Mouse (Mus musculus): ENCODE measurements around the gene Rimklb.
A peak's percentile ranks its signal among the peaks of the same experiment; 100 is the strongest.
"Not testable (repeated sequence)": the region's sequence is repeated elsewhere in the genome, so short reads cannot be mapped to it uniquely, and the experiment has no call there.

Rimklb gene

DNA sequence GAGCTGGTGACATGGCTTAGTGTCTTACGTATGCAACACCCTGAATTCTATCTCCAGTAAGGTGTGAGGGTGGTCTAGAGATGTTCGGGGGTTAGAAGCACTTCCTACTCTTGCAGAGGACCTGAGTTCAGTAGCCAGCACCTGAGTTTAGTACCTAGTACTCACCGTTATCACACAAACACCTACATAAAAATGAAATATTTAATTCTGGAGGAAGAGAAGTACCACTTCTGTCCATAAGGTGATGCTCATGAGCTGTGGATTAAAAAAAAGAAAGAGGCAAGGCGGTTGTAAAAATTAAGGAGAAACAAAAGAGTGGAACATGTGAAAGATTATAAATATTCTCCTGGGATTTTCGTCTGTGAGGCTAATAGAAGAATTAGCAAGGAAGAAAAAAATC is 2.1 kb downstream of the Rimklb start:
- no peak for DNase-seq (ENCODE audit: low read depth)

DNA sequence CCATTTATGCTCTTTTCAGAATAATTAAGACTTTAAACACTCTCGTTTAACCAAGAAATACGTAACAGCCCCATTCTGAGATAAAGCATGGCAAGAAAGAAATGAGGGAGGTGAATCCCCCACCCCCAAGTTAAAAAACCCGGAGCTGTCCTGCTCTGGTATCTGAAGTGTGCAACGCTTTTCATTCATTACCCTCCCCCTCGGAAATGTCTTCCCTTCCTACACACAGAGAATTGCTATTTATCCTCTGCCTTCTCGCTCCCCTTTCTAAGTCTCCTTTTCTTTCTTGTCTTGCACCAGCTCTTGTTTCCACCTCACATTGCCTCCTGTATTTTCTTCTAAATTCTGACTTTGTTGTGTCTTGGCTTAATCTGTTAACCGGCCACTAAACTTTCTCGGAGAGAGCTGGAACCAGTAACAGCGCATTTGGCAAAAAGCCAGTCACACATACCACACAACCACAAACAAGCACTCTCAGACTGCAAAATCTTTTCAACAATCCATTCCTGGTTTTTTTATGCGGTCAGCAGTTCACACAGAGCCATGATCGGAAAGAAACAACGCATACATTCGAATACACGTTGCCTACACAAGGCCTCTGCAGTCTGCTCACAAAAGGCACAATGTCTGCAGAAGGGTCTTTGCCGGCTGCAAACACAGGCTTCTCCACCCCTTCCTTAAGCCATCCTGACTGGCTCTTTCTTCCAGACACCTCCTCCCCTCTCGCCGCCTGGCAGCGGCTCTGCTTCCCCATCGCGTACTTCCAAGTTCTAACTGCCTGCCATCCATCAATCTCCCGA is 3.3 kb downstream of the Rimklb start:
- peak; percentile 86 for DNase-seq (ENCODE audit: low read depth)

DNA sequence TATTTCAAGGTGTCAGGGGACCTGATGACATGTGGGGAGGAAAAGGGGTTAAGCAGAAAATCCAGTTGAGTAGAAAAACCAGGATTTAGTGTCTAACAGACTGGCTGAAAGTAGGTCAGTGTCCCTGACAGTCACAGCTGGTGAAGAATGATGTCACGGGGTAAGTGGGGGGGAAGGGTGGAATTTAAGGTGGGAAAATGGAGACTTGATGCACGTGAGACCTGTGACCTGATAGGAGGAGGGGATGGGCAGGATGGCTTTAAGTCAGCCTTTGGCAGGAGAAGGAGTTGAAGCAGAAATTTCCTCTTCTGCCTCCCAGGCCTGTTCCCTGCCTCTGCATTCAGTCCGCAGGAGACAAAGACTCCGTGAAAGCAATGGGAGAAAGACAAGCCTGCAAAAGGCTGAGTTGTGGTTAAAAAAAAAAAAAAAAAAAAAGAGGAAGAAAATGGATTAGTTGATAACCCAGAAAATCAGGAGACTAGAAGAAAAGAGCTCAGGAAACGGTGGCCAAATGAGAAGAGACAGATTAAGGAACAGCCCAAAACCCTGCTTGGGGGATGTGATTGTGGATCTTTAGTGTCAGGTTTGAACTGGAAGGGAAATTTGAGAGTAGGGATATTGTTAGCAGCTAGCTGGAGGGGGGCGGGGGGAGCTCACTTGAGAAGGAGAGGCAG is 4.6 kb downstream of the Rimklb start:
- DNase-seq (ENCODE audit: low read depth): no peak

DNA sequence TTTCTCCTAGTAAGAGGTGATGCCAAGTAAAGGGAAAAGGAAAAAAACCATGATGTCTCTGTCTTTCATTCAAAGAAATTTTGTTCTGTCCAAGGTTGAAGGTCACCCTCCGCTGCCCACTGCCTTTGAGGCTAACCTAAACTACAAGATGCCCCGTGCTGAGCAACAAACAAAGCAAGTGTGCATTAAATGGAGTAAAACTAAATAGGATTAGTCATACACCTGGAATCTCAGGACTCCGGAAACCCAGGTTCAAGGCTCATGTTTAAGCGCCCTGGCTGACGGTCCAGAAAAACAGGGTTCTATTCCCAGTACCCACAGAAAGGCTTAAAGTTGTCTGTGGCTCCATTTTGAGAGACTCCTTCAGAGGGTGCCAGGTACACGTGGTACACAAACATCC is 6.1 kb downstream of the Rimklb start:
- no peak for DNase-seq (ENCODE audit: low read depth)

DNA sequence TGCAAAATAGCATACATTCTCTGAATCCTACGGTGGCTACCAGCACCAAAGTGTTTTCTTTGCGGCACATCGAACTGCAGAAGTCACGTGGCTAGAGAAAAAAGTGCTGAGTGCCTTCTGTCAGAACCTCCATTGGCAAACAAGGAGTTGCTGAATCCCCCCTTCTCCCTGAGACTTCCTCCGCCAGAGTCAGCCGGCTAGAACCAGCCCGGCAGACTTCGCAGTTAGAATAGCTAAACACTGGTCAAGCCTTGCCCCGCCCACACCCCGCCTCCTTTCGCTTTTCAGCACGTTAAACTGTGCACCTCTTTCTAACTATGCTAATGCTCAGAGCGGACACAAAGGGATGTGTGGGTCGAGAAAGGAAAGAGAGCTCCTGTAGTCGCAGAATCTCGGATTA is 7.0 kb downstream of the Rimklb start:
- no peak for DNase-seq (ENCODE audit: low read depth)

DNA sequence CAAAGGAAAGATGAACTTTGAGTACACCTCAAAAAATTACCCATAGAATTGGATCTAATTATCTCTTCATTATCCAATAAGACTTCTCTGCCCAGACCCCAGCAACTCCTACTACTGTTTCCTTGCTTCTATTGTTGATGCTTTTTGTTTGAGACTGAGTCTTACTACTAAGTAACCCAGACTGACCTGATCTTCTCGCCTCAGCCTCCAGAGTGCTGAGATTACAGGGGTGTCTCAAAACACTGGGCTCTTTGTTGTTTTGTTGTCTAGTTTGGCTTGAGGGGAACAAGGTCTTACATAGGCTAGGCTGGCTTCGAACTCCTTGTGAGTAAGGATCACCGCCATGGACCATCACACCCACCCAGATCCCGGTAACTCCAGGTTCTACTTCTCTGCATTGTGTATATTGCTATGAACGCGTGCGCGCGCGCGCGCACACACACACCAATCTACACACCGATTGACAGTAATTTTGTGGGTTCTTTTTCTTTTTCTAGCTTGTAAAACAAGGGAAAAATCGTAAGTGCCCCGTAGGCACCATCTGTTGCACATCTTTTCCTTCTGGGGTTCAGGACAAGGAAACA is 7.5 kb downstream of the Rimklb start:
- DNase-seq (ENCODE audit: low read depth): no peak

DNA sequence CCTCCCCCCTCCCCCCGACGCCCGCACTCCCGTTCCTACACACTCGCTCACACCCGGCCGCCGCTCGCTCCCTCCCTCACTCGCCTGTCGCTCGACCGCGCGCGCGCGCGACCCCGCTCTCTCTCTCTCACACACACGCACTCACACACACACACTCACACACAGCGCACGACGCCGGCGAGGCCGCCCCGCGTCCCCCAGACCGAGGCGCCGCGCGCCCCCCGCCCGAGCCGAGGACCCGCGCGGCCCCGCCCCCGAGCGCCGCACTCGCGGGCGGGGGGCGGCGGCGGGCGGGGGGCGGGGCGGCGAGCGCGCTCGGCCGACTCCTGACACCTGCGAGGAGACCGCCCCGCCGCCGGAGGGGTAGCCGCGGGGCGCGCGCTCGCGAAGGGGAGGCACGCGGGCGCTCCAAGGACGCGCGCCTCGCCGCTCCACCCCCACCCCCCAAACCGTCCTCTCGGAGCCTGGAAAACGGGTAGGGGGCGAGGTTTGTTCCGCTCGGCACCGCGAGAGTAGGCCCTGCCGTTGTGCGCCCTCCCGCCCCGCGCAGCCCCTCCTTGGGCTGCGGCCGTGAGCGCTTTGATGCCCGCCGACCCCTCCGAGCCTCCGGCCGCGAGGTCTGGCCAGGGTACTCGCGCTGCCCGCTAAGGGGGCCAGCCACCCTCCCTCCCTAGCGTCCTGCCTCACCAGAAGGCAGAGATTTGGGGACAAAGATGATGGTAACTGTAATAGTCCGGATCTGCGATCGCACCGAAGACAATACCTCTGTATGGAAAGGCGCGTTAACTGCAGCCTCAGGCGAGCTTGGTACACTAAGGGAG is 12.1 kb downstream of the Rimklb start:
- DNase-seq (ENCODE audit: low read depth): no peak

DNA sequence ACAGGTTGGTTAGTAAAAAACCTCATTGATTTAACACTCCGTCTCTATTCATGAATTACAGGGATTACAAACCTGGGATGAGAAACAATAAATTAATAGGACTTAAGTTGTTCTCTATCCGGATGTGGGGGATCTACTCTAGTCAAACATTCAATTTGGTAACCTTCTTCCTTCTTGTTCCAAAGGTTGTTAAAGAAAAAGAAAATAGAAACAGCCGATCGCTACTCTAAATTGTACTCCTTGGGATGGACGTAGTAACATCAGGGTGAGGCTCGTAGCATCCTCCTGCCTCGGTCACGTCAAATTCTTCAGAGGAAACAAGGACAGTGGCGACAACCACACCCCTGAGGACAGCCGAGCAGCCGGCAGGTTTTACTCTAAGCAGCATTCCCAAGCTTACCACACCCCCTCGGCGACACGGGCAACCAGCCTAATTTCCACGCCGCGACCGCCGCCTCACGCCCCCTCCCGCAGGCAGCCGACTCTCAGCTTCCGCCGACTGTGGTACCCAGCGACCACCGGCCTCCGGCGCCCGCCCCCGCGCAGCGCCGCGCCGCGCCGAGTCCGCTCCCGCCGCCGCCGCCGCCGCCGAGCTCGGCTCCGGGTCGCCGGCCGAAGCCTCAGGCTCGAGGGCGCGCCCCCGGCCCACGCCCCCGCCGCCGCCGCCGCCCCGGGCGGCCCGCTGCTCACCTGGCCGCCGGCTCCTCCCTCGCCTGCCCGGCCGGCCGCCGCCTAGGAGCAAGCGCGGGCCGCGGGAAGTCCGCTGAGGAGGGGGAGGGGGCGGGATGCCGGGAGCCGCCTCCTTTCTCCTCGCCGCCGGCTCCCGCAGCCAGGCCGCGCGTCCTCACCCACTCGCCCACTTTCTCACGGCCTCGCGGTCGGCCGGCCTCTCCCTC is 12.9 kb downstream of the Rimklb start:
- no peak for DNase-seq (ENCODE audit: low read depth)

DNA sequence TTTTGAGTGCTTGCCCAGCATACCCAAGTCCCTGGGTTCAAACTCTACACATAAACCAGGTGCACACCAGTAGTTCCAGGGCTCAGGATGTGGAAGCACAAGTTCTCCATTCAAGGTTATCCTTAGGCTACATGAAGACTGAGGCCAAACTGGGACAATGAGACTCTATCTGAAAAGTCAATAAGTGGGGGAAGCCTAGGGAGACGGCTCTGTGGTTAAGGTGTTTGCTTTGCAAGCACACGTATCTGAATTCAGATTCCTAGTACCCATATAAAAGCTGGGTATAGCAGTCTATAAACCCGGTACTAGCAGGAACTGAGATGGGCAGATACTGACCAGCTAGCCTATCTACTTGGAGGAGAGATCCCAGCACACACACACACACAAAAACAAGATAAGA is 20.5 kb downstream of the Rimklb start:
- DNase-seq (ENCODE audit: low read depth): no peak

DNA sequence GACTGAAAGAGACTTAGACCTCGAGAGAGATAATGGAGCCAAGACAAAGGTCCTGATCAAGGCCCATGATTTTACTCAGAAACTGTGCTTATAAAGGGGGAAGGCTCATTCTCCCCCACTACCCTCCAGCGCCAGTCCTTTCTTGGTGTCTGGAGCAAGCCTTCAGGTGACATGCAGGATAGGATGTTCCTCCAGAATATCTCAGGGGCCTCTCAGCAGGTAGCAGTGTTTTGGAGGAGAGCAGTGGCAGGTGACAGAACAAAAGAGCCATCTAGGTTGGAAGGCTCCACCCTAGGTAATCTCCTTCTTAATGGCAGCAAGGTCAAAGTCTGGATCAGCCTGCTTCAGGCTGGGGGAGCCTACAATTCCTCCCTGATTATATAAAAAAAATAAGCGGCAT is 27.1 kb downstream of the Rimklb start:
- DNase-seq (ENCODE audit: low read depth): not testable (repeated sequence)

DNA sequence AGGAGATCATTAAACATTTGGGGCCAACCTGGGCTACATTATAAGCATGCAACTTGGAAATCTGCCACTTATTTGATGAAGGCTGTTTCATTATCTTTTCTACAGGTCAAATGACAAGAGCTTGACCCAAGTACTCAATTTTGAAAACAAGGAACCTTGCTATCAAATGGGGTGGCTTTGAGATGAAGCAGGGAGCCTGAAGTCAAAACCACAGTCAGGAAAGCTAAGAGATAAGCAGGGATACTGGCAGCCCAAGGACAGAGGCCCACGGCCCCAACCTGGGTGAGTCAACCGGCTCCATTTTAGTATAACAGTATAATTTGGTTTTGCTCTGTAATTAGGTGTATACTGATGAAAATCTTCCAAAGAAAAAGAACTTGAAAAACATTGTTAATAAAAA is 28.3 kb downstream of the Rimklb start:
- no peak for DNase-seq (ENCODE audit: low read depth)

DNA sequence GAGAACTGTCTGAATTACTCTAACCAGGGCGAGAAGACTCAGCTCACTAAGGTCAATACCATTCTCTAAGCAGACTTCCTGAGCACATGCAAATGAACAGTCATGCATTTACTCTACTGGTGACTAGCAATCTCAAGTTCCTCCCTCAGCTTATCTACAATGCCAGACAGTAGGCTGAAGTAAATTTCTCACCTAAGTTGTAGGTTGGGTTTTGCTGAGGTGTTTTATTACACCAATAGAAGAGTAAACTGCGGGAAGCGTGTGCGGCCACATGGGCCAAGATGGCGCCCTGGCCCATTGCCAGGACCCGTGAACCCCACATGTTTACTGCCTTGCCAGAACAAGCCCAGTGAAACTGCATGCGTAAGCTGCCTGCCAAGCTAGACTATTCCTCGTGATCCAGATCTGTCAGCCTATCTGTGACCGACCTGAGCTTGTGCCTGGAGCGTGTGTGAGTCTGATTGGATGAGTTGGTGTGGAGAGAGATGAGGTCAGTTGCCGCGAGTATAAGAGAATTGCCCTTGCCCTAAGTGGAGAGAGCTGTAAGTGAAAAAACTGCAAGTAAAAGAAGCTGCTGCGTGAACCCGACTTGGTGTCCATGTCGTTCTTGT is 29.4 kb downstream of the Rimklb start:
- no peak for DNase-seq (ENCODE audit: low read depth)

DNA sequence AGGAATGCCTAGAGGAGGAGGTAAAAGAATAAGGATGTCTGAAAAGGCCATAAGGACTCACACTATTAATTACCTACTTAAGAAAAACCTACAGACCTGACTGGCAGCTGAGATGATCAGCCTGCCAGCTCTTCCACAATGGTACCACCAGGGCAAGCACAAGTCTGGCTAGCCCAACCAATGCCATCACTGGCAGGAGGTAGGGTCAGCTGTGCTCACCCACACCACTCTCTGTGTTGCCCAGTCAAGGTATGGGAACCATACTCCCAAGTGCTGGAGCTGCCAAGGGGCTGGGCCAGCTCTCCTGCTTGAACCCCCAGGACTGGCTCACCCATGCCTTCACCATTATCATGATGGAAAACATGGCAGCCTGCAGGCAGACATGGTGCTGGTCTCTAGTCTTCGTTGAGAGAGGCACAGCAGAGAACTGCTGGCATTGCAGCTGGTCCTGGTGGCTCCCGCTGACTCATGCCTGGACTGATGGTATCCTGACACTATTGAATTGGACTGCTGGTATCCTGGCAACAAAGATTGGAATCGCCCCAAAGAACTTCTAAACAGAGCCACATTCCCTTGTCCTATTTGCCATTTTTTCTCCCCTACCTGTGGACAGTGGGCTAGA is 32.4 kb downstream of the Rimklb start:
- no peak for DNase-seq (ENCODE audit: low read depth)

DNA sequence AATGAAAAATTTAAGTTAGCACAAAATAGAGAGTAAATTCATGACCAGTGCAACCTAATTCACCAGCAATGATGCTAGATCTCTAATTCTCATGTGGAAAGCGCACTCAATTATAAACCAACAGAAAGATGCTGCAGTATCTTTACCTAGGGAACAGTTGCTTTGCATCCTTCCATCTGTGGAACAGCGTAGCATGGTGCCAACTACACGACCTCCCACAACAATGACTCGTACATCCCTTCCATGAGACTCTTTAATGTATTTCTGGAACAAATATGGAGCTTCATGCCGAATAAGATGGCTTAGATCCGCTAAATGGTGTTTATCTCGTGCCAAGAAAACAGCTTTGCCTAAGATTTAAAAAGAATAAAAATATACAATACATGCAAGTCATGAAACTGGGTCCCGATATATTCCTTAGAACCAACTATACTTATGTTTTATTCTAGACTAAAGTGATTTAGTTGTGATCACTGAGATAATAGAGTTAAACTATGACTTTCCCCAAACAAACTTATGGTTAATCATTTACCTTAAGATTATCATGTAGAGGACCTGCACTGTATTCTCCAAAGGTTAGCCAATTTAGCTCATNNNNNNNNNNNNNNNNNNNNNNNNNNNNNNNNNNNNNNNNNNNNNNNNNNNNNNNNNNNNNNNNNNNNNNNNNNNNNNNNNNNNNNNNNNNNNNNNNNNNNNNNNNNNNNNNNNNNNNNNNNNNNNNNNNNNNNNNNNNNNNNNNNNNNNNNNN is 39.4 kb downstream of the Rimklb start:
- DNase-seq (ENCODE audit: low read depth): no peak

DNA sequence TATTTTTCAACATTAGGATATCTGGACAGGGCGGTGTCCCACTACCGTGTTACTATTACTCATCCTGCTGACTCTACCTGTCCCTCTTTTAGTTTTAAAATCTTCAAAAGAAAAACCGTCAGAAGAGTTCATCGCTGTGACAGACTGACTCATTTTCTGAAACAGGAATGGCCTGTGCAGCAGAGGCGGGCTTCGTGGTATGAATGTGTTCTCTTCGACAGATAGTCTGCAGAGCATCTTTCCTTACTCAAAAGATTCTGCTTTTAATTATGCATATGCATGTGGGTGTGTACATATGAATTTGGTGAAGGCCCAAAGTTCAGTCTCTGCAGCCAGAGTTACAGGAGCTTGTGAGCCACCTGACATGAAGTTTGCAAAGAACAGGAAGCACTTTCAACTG is 50.7 kb downstream of the Rimklb start:
- DNase-seq (ENCODE audit: low read depth): no peak

DNA sequence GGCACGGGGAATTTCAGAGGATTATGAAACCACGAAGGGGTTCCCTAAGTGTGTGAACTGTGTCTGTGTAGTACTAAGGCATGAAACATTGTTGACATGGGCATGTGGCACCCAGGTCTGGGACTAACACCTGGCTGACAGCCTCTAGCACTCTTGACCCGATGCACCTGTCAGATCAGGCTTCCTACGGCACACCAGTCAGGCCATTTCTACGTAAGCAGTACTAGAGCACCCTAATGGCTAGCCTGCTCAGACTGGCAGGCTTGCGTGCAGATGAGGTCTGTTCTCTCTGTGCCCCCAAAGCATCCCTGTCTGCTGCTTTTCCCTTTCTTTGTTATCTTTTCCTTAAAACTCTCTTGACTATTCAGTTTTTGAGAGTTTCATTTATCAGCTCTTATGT is 53.3 kb downstream of the Rimklb start:
- no peak for DNase-seq (ENCODE audit: low read depth)

DNA sequence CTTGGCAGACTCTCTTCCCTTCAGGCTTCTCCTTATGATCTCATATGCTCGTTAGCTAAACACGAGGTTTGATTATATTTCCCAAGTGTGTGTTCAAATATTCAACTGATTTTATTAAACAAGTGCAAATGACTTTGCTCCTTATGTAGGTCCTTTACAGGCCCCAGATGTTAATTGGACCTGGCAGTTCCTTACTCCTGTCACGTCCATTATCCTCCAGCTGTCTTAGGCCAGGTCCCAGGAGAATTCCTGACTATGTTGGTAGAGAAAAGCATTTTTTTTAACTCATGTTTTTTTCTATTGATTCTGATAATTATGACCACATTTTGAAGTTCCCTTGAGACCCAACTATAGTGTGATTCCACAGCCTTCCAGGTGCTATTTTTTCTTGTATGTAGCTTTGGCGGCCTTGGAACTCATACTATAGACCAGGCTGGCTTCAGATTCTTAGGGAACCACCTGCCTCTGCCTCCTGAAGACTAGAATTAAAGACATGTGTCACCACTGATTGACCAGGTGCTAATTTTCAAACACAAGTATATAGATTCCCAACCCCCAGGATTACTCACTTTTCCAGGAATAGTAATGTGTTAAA is 57.8 kb downstream of the Rimklb start:
- no peak for DNase-seq (ENCODE audit: low read depth)

DNA sequence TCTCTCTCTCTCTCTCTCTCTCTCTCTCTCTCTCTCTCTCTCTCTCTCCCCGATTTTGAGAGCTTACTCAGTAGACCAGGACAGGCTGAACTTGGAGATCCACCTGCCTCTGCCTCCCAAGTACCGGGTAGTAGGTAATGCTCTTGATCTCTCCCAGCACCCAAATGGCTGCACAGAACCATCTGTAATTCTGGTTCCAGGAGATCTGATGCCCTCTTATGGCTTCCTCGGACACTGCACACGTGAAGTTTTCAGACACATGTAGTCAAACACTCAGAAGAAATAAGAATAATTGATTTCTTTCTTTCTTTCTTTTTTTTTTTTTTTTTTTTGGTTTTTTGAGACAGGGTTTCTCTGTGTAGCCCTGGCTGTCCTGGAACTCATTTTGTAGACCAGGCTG is 59.3 kb downstream of the Rimklb start:
- DNase-seq (ENCODE audit: low read depth): no peak

DNA sequence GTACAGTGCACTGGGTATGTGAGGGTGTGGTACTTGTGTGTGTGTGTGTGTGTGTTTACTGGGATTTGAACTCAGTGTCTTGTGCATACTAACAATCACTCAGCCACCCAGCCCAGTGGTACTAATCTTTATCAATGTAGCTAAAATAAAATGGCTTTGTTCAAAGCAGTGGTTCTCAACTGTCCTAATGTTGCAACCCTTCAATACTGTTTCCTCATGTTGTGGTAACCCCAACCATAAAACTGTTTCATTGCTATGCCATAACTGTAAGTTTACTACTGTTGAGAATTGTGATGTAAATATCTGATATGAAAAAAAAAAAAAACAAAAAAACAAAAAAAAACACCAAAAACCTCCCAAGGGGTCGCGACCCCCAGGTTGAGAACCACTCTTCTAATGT is 63.3 kb downstream of the Rimklb start:
- DNase-seq (ENCODE audit: low read depth): no peak

DNA sequence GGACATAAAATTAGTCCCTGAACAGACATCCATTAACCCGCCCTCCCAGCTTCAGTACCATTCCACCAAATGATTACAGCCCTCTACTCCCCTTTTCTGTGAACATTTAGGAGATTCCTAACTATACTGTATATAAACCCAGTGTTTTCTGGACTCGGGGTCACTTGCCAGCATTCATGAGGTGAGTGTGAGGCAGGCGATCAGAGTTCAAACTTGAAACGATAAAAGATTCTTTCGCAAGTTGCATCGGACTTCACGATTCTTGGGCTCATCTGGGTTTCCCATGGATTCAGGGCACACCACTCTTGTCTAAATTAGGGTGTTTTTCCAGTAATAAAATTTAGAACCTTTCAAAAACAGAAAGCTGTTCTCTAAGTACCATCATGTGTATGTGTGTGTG is 71.1 kb downstream of the Rimklb start:
- DNase-seq (ENCODE audit: low read depth): no peak
